Comparison of ENCODE assay signal across 23 mouse cellular contexts in genomic region chr10:87747846-87748552, GRCm38 (mm10).
DNase-seq lines count a peak whose midpoint lies in the region; ATAC-seq and TF ChIP-seq lines count a peak whose summit lies in the region.
"Had no signal": no experiment of that assay in that cellular context is flagged by ENCODE, and none has a peak within 500 bp of the region (broad histone marks: within the 10 kb centered on the region; RNA-seq: fewer than 3 reads in every experiment).

No protein-coding gene starts in this region.

- peak; percentile 53; the same call in 1 of the 2 replicates for ATAC-seq in neural tube, embryonic 13.5 days (ENCODE audit: low read depth)
- ATAC-seq in liver, postnatal 0 days: no peak
- ATAC-seq: activated CD4-positive, CD25-positive, alpha-beta regulatory T cell, adult 4 months; CD4-positive, CD25-positive, alpha-beta regulatory T cell, adult 4 months; forebrain, embryonic 13.5 days; forebrain, embryonic 15.5 days; forebrain, postnatal 0 days; Patski had no signal

- H3K9ac ChIP-seq in neural tube, embryonic 13.5 days: no peak overlapping the region
- H3K9ac ChIP-seq in liver, postnatal 0 days (replicated peaks): no peak overlapping the region
- H3K9ac ChIP-seq: embryonic facial prominence, embryonic 12.5 days; forebrain, embryonic 13.5 days; forebrain, embryonic 15.5 days; forebrain, postnatal 0 days had no signal

- H3K4me3 ChIP-seq in neural tube, embryonic 13.5 days: no peak overlapping the region
- no peak overlapping the region for H3K4me3 ChIP-seq in liver, postnatal 0 days (ENCODE audit: low read depth, low read length)
- H3K4me3 ChIP-seq: embryonic facial prominence, embryonic 10.5 days; embryonic facial prominence, embryonic 12.5 days; forebrain, embryonic 13.5 days; forebrain, embryonic 15.5 days had no signal

- no peaks in the 10 kb centered on the region for H3K4me1 ChIP-seq in neural tube, embryonic 13.5 days (replicated peaks)
- H3K4me1 ChIP-seq in liver, postnatal 0 days (ENCODE audit: insufficient read depth): no peaks in the 10 kb centered on the region
- H3K4me1 ChIP-seq: embryonic facial prominence, embryonic 10.5 days; forebrain, embryonic 13.5 days; forebrain, embryonic 15.5 days had no signal

- DNase-seq in neural tube, embryonic 10.5 days (ENCODE audit: extremely low spot score, low spot score): no peak
- peak; percentile 68 for DNase-seq in retina, postnatal 1 day
- no peak for DNase-seq in liver, postnatal 0 days
- no peak for DNase-seq in adrenal gland, postnatal 14 days
- DNase-seq: adrenal gland, adult 2 months; adrenal gland, postnatal 10 days; adrenal gland, postnatal 36 days; B cell, adult 2 months; cerebellum, adult 11-12 months; cerebellum, adult 2 months; cerebellum, adult 9-10 months; cerebellum, postnatal 25 days; forebrain, postnatal 0 days had no signal

- no peak overlapping the region for H3K4me2 ChIP-seq in neural tube, embryonic 13.5 days
- H3K4me2 ChIP-seq in liver, postnatal 0 days (ENCODE audit: low read depth, low read length): no peak overlapping the region
- H3K4me2 ChIP-seq: embryonic facial prominence, embryonic 12.5 days; forebrain, embryonic 13.5 days; forebrain, embryonic 15.5 days had no signal

- no peak overlapping the region for H3K27ac ChIP-seq in neural tube, embryonic 13.5 days (replicated peaks)
- no peak overlapping the region for H3K27ac ChIP-seq in liver, postnatal 0 days (ENCODE audit: low read depth)
- H3K27ac ChIP-seq: embryonic facial prominence, embryonic 10.5 days; embryonic facial prominence, embryonic 12.5 days; forebrain, embryonic 13.5 days; forebrain, embryonic 15.5 days had no signal

- WGBS in neural tube, embryonic 13.5 days: 82% methylated on average over 2 of the region's 2 CpGs
- 83% methylated on average over 2 of the region's 2 CpGs for WGBS in liver, postnatal 0 days (ENCODE audit: insufficient replicate concordance)

- no peaks in the 10 kb centered on the region for H3K36me3 ChIP-seq in neural tube, embryonic 13.5 days
- H3K36me3 ChIP-seq in liver, postnatal 0 days (replicated peaks; ENCODE audit: insufficient read depth, low read length): no peaks in the 10 kb centered on the region
- H3K36me3 ChIP-seq: embryonic facial prominence, embryonic 10.5 days; embryonic facial prominence, embryonic 12.5 days; forebrain, embryonic 15.5 days; G1E had no signal

- no peaks in the 10 kb centered on the region for H3K9me3 ChIP-seq in neural tube, embryonic 13.5 days
- H3K9me3 ChIP-seq in liver, postnatal 0 days (ENCODE audit: low read length): no peaks in the 10 kb centered on the region
- H3K9me3 ChIP-seq: embryonic facial prominence, embryonic 10.5 days; embryonic facial prominence, embryonic 12.5 days; forebrain, embryonic 13.5 days; forebrain, embryonic 15.5 days; G1E had no signal

- TF ChIP-seq CTCF in liver, postnatal 0 days (IDR thresholded peaks at IDR 0.05; ENCODE audit: low read depth): no peak

- no peaks in the 10 kb centered on the region for H3K27me3 ChIP-seq in neural tube, embryonic 13.5 days
- H3K27me3 ChIP-seq in liver, postnatal 0 days (ENCODE audit: insufficient read depth, low read length): no peaks in the 10 kb centered on the region
- H3K27me3 ChIP-seq: CH12.LX; embryonic facial prominence, embryonic 12.5 days; forebrain, embryonic 13.5 days; forebrain, embryonic 15.5 days; Patski had no signal

- TF ChIP-seq EP300 in liver, postnatal 0 days (IDR thresholded peaks at IDR 0.05; ENCODE audit: low read depth): no peak
